Mouse (Mus musculus): ENCODE measurements around the gene Nutf2. TPM values are rescaled to one million over a fixed set of nuclear protein-coding genes. Genes with fewer than 3 reads are reported as not detected.

Nutf2 gene
- total and polyA plus RNA-seq, 3 experiments, result 87.1 to 378 (median 284) TPM

DNA sequence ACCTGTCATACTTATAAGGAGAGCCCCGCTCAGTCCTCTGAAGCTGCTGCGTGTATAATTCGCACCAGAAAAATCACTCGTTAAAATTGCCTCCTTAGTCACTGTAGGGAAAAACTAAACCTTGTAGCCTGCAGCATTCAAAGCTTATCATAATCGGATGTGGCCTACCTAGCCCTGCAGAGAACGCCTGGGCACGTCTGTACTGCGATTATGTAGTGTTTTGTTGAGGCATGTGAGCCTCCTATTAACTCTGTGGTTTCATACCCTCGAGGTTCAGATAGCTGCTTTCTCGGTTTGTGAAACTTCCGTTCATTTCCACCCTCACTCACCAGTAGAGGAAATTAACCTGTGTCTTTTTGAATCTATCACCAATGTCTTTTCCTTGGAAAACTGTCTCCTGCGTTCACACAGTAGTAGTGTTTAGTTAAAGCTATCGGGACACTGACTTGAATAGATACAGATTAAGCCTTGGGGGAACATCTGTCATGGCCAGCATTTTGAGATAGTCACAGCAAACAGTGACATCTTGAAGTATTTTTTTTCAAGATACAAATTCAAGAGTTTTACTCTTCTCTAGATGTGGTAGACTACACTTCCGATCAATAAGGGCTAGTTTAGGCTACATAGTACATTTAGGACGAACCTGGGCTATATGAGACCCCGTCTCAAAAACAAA is 40.7 kb downstream of the Nutf2 start:
- ATAC-seq (ENCODE audit: extremely low read depth, insufficient number of reproducible peaks, low FRiP score, poor library complexity, severe bottlenecking) (peak; percentile 23; the same call in 1 of the 2 replicates), DNase-seq (ENCODE audit: low spot score) (no peak)
- Histone ChIP-seq H3K27me3 (ENCODE audit: insufficient read depth, low read length) (no peaks in the 10 kb centered on the region), H3K4me3 (ENCODE audit: low read depth, low read length) (peak overlapping the region; percentile 100), H3K36me3 (replicated peaks) (peaks cover 31% of the 10 kb centered on the region), H3K4me1 (ENCODE audit: insufficient read depth, low read depth, low read length) (peaks cover 14% of the 10 kb centered on the region), H3K9me3 (replicated peaks) (no peaks in the 10 kb centered on the region)
- TF ChIP-seq TAL1 (conservative IDR thresholded peaks at IDR 0.05; ENCODE audit: low read depth, low read length) (no peak), GATA2 (IDR thresholded peaks at IDR 0.05; ENCODE audit: borderline replicate concordance, low read depth, low read length) (no peak), GATA1 (IDR thresholded peaks at IDR 0.05; ENCODE audit: borderline replicate concordance, low read length) (no peak), POLR2AphosphoS5 (IDR thresholded peaks at IDR 0.05; ENCODE audit: insufficient replicate concordance, low read depth, low read length) (no peak), CTCF (IDR thresholded peaks at IDR 0.05; ENCODE audit: low read depth, low read length) (no peak)

DNA sequence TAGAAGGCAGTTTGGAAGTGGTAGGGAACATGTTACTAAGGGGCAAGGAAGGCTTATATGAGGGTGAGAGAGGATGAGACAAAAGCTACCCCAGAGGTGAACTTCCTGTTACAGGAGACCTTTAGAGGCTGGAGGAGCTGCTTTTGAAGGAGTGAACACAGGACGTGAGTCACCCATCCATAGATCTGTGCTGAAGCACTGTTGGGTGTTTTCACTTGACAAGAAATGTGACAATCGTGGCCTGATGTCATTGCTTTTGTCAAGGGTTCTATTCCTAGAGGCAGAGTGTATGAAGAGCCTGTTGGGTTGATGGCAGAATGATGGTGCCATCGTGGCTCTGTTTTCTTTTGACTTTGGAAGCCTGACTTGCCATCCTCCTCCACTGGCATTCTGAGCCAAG is 59.0 kb downstream of the Nutf2 start:
- H3K27me3 ChIP-seq (ENCODE audit: insufficient read depth, low read length), result no peaks in the 10 kb centered on the region
- TF ChIP-seq GATA2 (IDR thresholded peaks at IDR 0.05; ENCODE audit: borderline replicate concordance, low read depth, low read length) (no peak), CTCF (IDR thresholded peaks at IDR 0.05; ENCODE audit: low read depth, low read length) (no peak), POLR2AphosphoS5 (IDR thresholded peaks at IDR 0.05; ENCODE audit: insufficient replicate concordance, low read depth, low read length) (no peak), TAL1 (conservative IDR thresholded peaks at IDR 0.05; ENCODE audit: low read depth, low read length) (no peak), GATA1 (IDR thresholded peaks at IDR 0.05; ENCODE audit: borderline replicate concordance, low read length) (no peak)
- H3K9me3 ChIP-seq (replicated peaks), result no peaks in the 10 kb centered on the region
- peaks cover 14% of the 10 kb centered on the region for H3K4me1 ChIP-seq (ENCODE audit: insufficient read depth, low read depth, low read length)
- H3K4me3 ChIP-seq (ENCODE audit: low read depth, low read length), result no peak overlapping the region
- no peak for DNase-seq (ENCODE audit: low spot score)
- ATAC-seq (ENCODE audit: extremely low read depth, insufficient number of reproducible peaks, low FRiP score, poor library complexity, severe bottlenecking), result no peak
- H3K36me3 ChIP-seq (replicated peaks), result peaks cover 82% of the 10 kb centered on the region

DNA sequence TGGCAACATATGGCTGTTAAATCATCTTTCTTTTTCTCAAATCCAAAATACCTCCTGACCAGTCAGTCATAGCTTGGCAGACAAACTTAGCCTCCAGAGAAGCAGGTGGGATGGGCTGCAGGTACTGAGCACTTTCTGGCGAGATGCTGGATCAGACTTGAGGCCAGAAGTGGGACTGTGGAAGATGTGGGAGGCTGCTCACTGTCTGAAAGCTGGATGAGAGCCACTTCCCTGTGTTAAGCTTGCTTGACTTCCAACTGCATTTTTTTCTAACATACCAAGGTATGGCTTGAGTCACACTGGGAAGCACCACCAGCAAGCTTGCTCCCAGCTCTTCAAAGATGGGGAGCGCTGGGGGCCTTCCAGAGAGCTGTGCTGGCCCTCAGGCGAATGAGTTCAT is 64.7 kb downstream of the Nutf2 start:
- TF ChIP-seq POLR2AphosphoS5 (IDR thresholded peaks at IDR 0.05; ENCODE audit: insufficient replicate concordance, low read depth, low read length) (no peak), GATA1 (IDR thresholded peaks at IDR 0.05; ENCODE audit: borderline replicate concordance, low read length) (no peak), CTCF (IDR thresholded peaks at IDR 0.05; ENCODE audit: low read depth, low read length) (no peak)
- H3K27me3 ChIP-seq (ENCODE audit: insufficient read depth, low read length), result no peaks in the 10 kb centered on the region
- peaks cover 24% of the 10 kb centered on the region for H3K4me1 ChIP-seq (ENCODE audit: insufficient read depth, low read depth, low read length)
- DNase-seq (ENCODE audit: low spot score) (no peak), ATAC-seq (ENCODE audit: extremely low read depth, insufficient number of reproducible peaks, low FRiP score, poor library complexity, severe bottlenecking) (no peak)
- H3K4me3 ChIP-seq (ENCODE audit: low read depth, low read length), result no peak overlapping the region
- H3K36me3 ChIP-seq (replicated peaks), result peaks cover 81% of the 10 kb centered on the region
- H3K9me3 ChIP-seq (replicated peaks), result no peaks in the 10 kb centered on the region

Other genes starting within 250 kb of the Nutf2 start
Only the 20 nearest of the 24 such genes appear.
- gene Acd, start 159.5 kb upstream of the Nutf2 start, total RNA-seq (2014; fragmentation: Nextera tagmentation), result 44.1 and 51.9 TPM in 2 replicates
- 25.8 and 28.7 TPM in 2 replicates for gene Acd, start 159.5 kb upstream of the Nutf2 start, total RNA-seq (2017)
- 47.8 and 65.6 TPM in 2 replicates for gene Acd, start 159.5 kb upstream of the Nutf2 start, polyA plus RNA-seq (2012)
- gene Pard6a, start 159.4 kb upstream of the Nutf2 start, total RNA-seq (2014; fragmentation: Nextera tagmentation), result 3.6 and 6.2 TPM in 2 replicates
- 18.5 and 19.6 TPM in 2 replicates for gene Pard6a, start 159.4 kb upstream of the Nutf2 start, total RNA-seq (2017)
- gene Pard6a, start 159.4 kb upstream of the Nutf2 start, polyA plus RNA-seq (2012), result 6.2 and 6.6 TPM in 2 replicates
- gene 4933405L10Rik, start 152.9 kb upstream of the Nutf2 start, total RNA-seq (2014; fragmentation: Nextera tagmentation), result not detected in 2 replicates
- gene 4933405L10Rik, start 152.9 kb upstream of the Nutf2 start, total RNA-seq (2017), result not detected in 2 replicates
- 0.05 and 0.13 TPM in 2 replicates for gene 4933405L10Rik, start 152.9 kb upstream of the Nutf2 start, polyA plus RNA-seq (2012)
- 9.5 and 16.8 TPM in 2 replicates for gene Enkd1, start 152.4 kb upstream of the Nutf2 start, total RNA-seq (2014; fragmentation: Nextera tagmentation)
- gene Enkd1, start 152.4 kb upstream of the Nutf2 start, total RNA-seq (2017), result 10.5 and 13.6 TPM in 2 replicates
- 52.5 and 62.1 TPM in 2 replicates for gene Enkd1, start 152.4 kb upstream of the Nutf2 start, polyA plus RNA-seq (2012)
- 0.92 and 4.4 TPM in 2 replicates for gene Gfod2, start 101.9 kb upstream of the Nutf2 start, total RNA-seq (2014; fragmentation: Nextera tagmentation)
- gene Gfod2, start 101.9 kb upstream of the Nutf2 start, total RNA-seq (2017), result 1.8 and 4.9 TPM in 2 replicates
- 2.6 and 3.0 TPM in 2 replicates for gene Gfod2, start 101.9 kb upstream of the Nutf2 start, polyA plus RNA-seq (2012)
- gene Ranbp10, start 33.2 kb upstream of the Nutf2 start, total RNA-seq (2014; fragmentation: Nextera tagmentation), result 35.6 and 114 TPM in 2 replicates
- 12.5 and 14.3 TPM in 2 replicates for gene Ranbp10, start 33.2 kb upstream of the Nutf2 start, total RNA-seq (2017)
- gene Ranbp10, start 33.2 kb upstream of the Nutf2 start, polyA plus RNA-seq (2012), result 22.1 and 29.3 TPM in 2 replicates
- gene Tsnaxip1, start 32.8 kb upstream of the Nutf2 start, total RNA-seq (2014; fragmentation: Nextera tagmentation), result not detected in 2 replicates
- 0.06 and 0.16 TPM in 2 replicates for gene Tsnaxip1, start 32.8 kb upstream of the Nutf2 start, total RNA-seq (2017)
- not detected in 2 replicates for gene Tsnaxip1, start 32.8 kb upstream of the Nutf2 start, polyA plus RNA-seq (2012)
- 25.2 and 31.4 TPM in 2 replicates for gene Cenpt, start 7.3 kb upstream of the Nutf2 start, total RNA-seq (2014; fragmentation: Nextera tagmentation)
- 14.4 and 14.6 TPM in 2 replicates for gene Cenpt, start 7.3 kb upstream of the Nutf2 start, total RNA-seq (2017)
- gene Cenpt, start 7.3 kb upstream of the Nutf2 start, polyA plus RNA-seq (2012), result 12.7 and 12.9 TPM in 2 replicates
- gene Thap11, start 5.4 kb upstream of the Nutf2 start, total RNA-seq (2014; fragmentation: Nextera tagmentation), result 18.1 and 22.5 TPM in 2 replicates
- gene Thap11, start 5.4 kb upstream of the Nutf2 start, total RNA-seq (2017), result 35.8 and 42.5 TPM in 2 replicates
- 31.7 and 34.2 TPM in 2 replicates for gene Thap11, start 5.4 kb upstream of the Nutf2 start, polyA plus RNA-seq (2012)
- 32.7 and 53.4 TPM in 2 replicates for gene Edc4, start 20.3 kb downstream of the Nutf2 start, total RNA-seq (2014; fragmentation: Nextera tagmentation)
- gene Edc4, start 20.3 kb downstream of the Nutf2 start, total RNA-seq (2017), result 39.7 and 43.0 TPM in 2 replicates
- 27.4 and 29.7 TPM in 2 replicates for gene Edc4, start 20.3 kb downstream of the Nutf2 start, polyA plus RNA-seq (2012)
- gene Nrn1l, start 33.0 kb downstream of the Nutf2 start, total RNA-seq (2014; fragmentation: Nextera tagmentation), result not detected in 2 replicates
- gene Nrn1l, start 33.0 kb downstream of the Nutf2 start, total RNA-seq (2017), result 0.38 TPM in 1 of 2 replicates, not detected in the other
- gene Nrn1l, start 33.0 kb downstream of the Nutf2 start, polyA plus RNA-seq (2012), result 1.5 and 1.8 TPM in 2 replicates
- 26.1 and 32.1 TPM in 2 replicates for gene Pskh1, start 39.9 kb downstream of the Nutf2 start, total RNA-seq (2014; fragmentation: Nextera tagmentation)
- gene Pskh1, start 39.9 kb downstream of the Nutf2 start, total RNA-seq (2017), result 21.3 and 22.7 TPM in 2 replicates
- gene Pskh1, start 39.9 kb downstream of the Nutf2 start, polyA plus RNA-seq (2012), result 13.1 and 19.5 TPM in 2 replicates
- gene Ctrl, start 73.3 kb downstream of the Nutf2 start, total RNA-seq (2014; fragmentation: Nextera tagmentation), result not detected in 2 replicates
- 0.38 and 1.1 TPM in 2 replicates for gene Ctrl, start 73.3 kb downstream of the Nutf2 start, total RNA-seq (2017)
- gene Ctrl, start 73.3 kb downstream of the Nutf2 start, polyA plus RNA-seq (2012), result 0.14 TPM in 1 of 2 replicates, not detected in the other
- 14.4 and 16.3 TPM in 2 replicates for gene Psmb10, start 77.9 kb downstream of the Nutf2 start, total RNA-seq (2014; fragmentation: Nextera tagmentation)
- gene Psmb10, start 77.9 kb downstream of the Nutf2 start, total RNA-seq (2017), result 15.3 and 19.7 TPM in 2 replicates
- 125 and 148 TPM in 2 replicates for gene Psmb10, start 77.9 kb downstream of the Nutf2 start, polyA plus RNA-seq (2012)
- gene Lcat, start 82.8 kb downstream of the Nutf2 start, total RNA-seq (2014; fragmentation: Nextera tagmentation), result 0.92 TPM in 1 of 2 replicates, not detected in the other
- gene Lcat, start 82.8 kb downstream of the Nutf2 start, total RNA-seq (2017), result 0.17 and 0.22 TPM in 2 replicates
- gene Lcat, start 82.8 kb downstream of the Nutf2 start, polyA plus RNA-seq (2012), result 0.29 and 0.40 TPM in 2 replicates
- 3.7 and 4.4 TPM in 2 replicates for gene Slc12a4, start 105.5 kb downstream of the Nutf2 start, total RNA-seq (2014; fragmentation: Nextera tagmentation)
- 6.6 and 7.2 TPM in 2 replicates for gene Slc12a4, start 105.5 kb downstream of the Nutf2 start, total RNA-seq (2017)
- gene Slc12a4, start 105.5 kb downstream of the Nutf2 start, polyA plus RNA-seq (2012), result 7.4 and 8.7 TPM in 2 replicates
- gene Dpep3, start 118.8 kb downstream of the Nutf2 start, total RNA-seq (2014; fragmentation: Nextera tagmentation), result not detected in 2 replicates
- 0.05 TPM in 1 of 2 replicates, not detected in the other for gene Dpep3, start 118.8 kb downstream of the Nutf2 start, total RNA-seq (2017)
- not detected in 2 replicates for gene Dpep3, start 118.8 kb downstream of the Nutf2 start, polyA plus RNA-seq (2012)
- 20.9 and 21.7 TPM in 2 replicates for gene Dus2, start 130.8 kb downstream of the Nutf2 start, total RNA-seq (2014; fragmentation: Nextera tagmentation)
- 14.2 and 18.3 TPM in 2 replicates for gene Dus2, start 130.8 kb downstream of the Nutf2 start, total RNA-seq (2017)
- 3.6 and 3.9 TPM in 2 replicates for gene Dus2, start 130.8 kb downstream of the Nutf2 start, polyA plus RNA-seq (2012)
- not detected in 2 replicates for gene Dpep2nb, start 145.4 kb downstream of the Nutf2 start, total RNA-seq (2014; fragmentation: Nextera tagmentation)
- 0.16 TPM in 1 of 2 replicates, not detected in the other for gene Dpep2nb, start 145.4 kb downstream of the Nutf2 start, total RNA-seq (2017)
- gene Dpep2nb, start 145.4 kb downstream of the Nutf2 start, polyA plus RNA-seq (2012), result not detected in 2 replicates
- 9.9 TPM in 2 replicates for gene Ddx28, start 151.3 kb downstream of the Nutf2 start, total RNA-seq (2014; fragmentation: Nextera tagmentation)
- 18.6 and 19.4 TPM in 2 replicates for gene Ddx28, start 151.3 kb downstream of the Nutf2 start, total RNA-seq (2017)
- gene Ddx28, start 151.3 kb downstream of the Nutf2 start, polyA plus RNA-seq (2012), result 22.6 and 26.0 TPM in 2 replicates

Measured in G1E (cell line).